Mouse (Mus musculus) adrenal gland, postnatal 36 days (tissue): ENCODE measurements around the gene Frs2. TPM values are rescaled to one million over a fixed set of nuclear protein-coding genes. Genes with fewer than 3 reads are reported as not detected.

Experiments used
- DNase-seq, 2 experiments: peaks; one replicate each; pipeline ENCODE4 v3.0.0; 2021; ENCODE audit warnings: mixed read lengths in 1 of 2
- long read RNA-seq, 2 experiments: library from polyadenylated mRNA; stranded (forward); transcript quantifications; one replicate each; pipeline ENCODE4 v2.0.0; 2021; ENCODE audit warnings: borderline sequencing depth in 2 of 2
- total RNA-seq, 2 experiments: library from RNA; stranded (reverse); gene quantifications; 2 replicates each; pipeline ENCODE4 v1.2.3; 2021

The Frs2 gene
- total RNA-seq, result 10 to 100 TPM; 26.5 to 28.4 TPM
- long read RNA-seq, experiment 1, partial matches to known transcripts, result 0 of 2 reads
- long read RNA-seq, experiment 1, other reads (novel, unspliced or antisense), result 2 of 2 reads
- long read RNA-seq, experiment 2, partial matches to known transcripts, result 0 of 1 reads
- long read RNA-seq, experiment 2, other reads (novel, unspliced or antisense), result 1 of 1 reads

- peak; percentile 97 to 100 for DNase-seq
Measured at GRCm38 (mm10) chr10:117148361-117149003, at the start of gene Frs2. Frs2 (minus strand) TSS chr10:117148534.

- no peak for DNase-seq
Measured at GRCm38 (mm10) chr10:117196696-117197095, 48.4 kb upstream of the Frs2 start.

- no peak for DNase-seq
Measured at GRCm38 (mm10) chr10:117195748-117196147, 47.4 kb upstream of the Frs2 start.

GRCm38 (mm10) chr10:117195005-117195404, 46.7 kb upstream of the Frs2 start:
- DNase-seq, result no peak

- DNase-seq, result no peak
Measured at GRCm38 (mm10) chr10:117193364-117193763, 45.0 kb upstream of the Frs2 start.

- no peak for DNase-seq
Measured at GRCm38 (mm10) chr10:117185399-117186089, 37.2 kb upstream of the Frs2 start.

GRCm38 (mm10) chr10:117181098-117181497, 32.8 kb upstream of the Frs2 start:
- no peak for DNase-seq

GRCm38 (mm10) chr10:117174645-117175044, 26.3 kb upstream of the Frs2 start:
- DNase-seq, result no peak

- DNase-seq, result no peak
Measured at GRCm38 (mm10) chr10:117173566-117174438, 25.5 kb upstream of the Frs2 start.

GRCm38 (mm10) chr10:117173111-117173510, 24.8 kb upstream of the Frs2 start:
- DNase-seq, result no peak

- DNase-seq, result peak in 1 of 2 experiments; percentile 15
Measured at GRCm38 (mm10) chr10:117172069-117172468, 23.7 kb upstream of the Frs2 start.

- DNase-seq, result no peak
Measured at GRCm38 (mm10) chr10:117166785-117167425, 18.6 kb upstream of the Frs2 start.

GRCm38 (mm10) chr10:117162662-117163061, 14.3 kb upstream of the Frs2 start:
- DNase-seq, result no peak

- no peak for DNase-seq
Measured at GRCm38 (mm10) chr10:117160099-117160498, 11.8 kb upstream of the Frs2 start.

GRCm38 (mm10) chr10:117152247-117152646, 3.9 kb upstream of the Frs2 start:
- DNase-seq, result no peak

GRCm38 (mm10) chr10:117151676-117152075, 3.3 kb upstream of the Frs2 start:
- no peak for DNase-seq

- peak; percentile 15 to 60 for DNase-seq
Measured at GRCm38 (mm10) chr10:117151241-117151640, 2.9 kb upstream of the Frs2 start.

GRCm38 (mm10) chr10:117150764-117151163, 2.4 kb upstream of the Frs2 start:
- no peak for DNase-seq

- DNase-seq, result peak; percentile 24 to 43
Measured at GRCm38 (mm10) chr10:117149942-117150617, 1.7 kb upstream of the Frs2 start.

- no peak for DNase-seq
Measured at GRCm38 (mm10) chr10:117149241-117149640, 907 bp upstream of the Frs2 start.
